25 mouse cellular contexts compared by ENCODE assay signal in the genomic region with DNA sequence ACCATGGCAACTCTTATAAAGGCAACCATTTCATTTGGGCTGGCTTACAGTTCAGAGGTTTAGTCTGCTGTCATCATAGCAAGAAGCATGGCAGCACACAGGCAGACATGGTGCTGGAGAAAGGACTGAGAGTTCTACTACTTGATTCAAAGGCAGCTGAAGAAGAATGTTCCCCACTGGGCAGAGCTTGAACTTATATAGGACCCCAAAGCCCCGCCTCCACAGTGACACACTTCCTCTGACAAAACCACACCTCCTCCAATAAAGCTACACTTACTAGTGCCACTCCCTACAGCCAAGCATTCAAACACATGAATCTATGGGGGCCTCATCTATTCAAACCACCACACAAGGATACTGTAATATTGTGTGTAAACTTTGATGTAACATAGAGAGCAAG. TPM values are rescaled to one million over a fixed set of nuclear protein-coding genes. Genes with fewer than 3 reads are reported as not detected.
"Had no signal": no experiment of that assay in that cellular context is flagged by ENCODE, and none has a peak within 500 bp of the region (broad histone marks: within the 10 kb centered on the region; RNA-seq: fewer than 3 reads in every experiment).

No protein-coding gene starts in this region.

- H3K27me3 ChIP-seq: kidney, embryonic 15.5 days; limb, embryonic 13.5 days; liver, embryonic 12.5 days; liver, embryonic 15.5 days; lung, embryonic 15.5 days; midbrain, embryonic 13.5 days had no signal

- H3K9me3 ChIP-seq: kidney, embryonic 15.5 days; limb, embryonic 10.5 days; limb, embryonic 13.5 days; liver, embryonic 12.5 days; liver, embryonic 15.5 days; lung, embryonic 15.5 days; midbrain, embryonic 10.5 days; midbrain, embryonic 13.5 days had no signal

- H3K4me3 ChIP-seq: kidney, embryonic 15.5 days; layer of hippocampus, adult 2 months; limb, embryonic 10.5 days; limb, embryonic 13.5 days; liver, embryonic 12.5 days; liver, embryonic 15.5 days; lung, embryonic 15.5 days; megakaryocyte, embryonic 14.5 days; midbrain, embryonic 10.5 days; midbrain, embryonic 13.5 days; myocyte had no signal

- H3K9ac ChIP-seq: kidney, embryonic 15.5 days; limb, embryonic 13.5 days; liver, embryonic 12.5 days; liver, embryonic 15.5 days; lung, embryonic 15.5 days; midbrain, embryonic 13.5 days had no signal

- H3K36me3 ChIP-seq: kidney, embryonic 15.5 days; limb, embryonic 10.5 days; limb, embryonic 13.5 days; liver, embryonic 12.5 days; liver, embryonic 15.5 days; lung, embryonic 15.5 days; midbrain, embryonic 10.5 days; midbrain, embryonic 13.5 days had no signal

- H3K27ac ChIP-seq: kidney, embryonic 15.5 days; layer of hippocampus, adult 2 months; limb, embryonic 10.5 days; limb, embryonic 13.5 days; liver, embryonic 12.5 days; liver, embryonic 15.5 days; midbrain, embryonic 10.5 days; midbrain, embryonic 13.5 days; stomach, postnatal 0 days had no signal

- H3K4me1 ChIP-seq: liver, embryonic 12.5 days; midbrain, embryonic 10.5 days had no signal

- DNase-seq: kidney, adult 2 months; kidney, postnatal 14 days; layer of hippocampus, adult 9-11 months; liver; lung, adult 18-20 months; lung, postnatal 10 days; lung, postnatal 36 days; right cerebral cortex, adult 18-20 months; right cerebral cortex, postnatal 14 days; right cerebral cortex, postnatal 4 days; thymus, adult 2 months; thymus, postnatal 14 days had no signal

- H3K4me2 ChIP-seq: kidney, embryonic 15.5 days; limb, embryonic 13.5 days; liver, embryonic 12.5 days; liver, embryonic 15.5 days; lung, embryonic 15.5 days; midbrain, embryonic 13.5 days had no signal

RNA-seq across cellular contexts. Expression of gene A830005F24Rik, which starts 41.2 kb away (rescaled TPM):
- polyA plus RNA-seq: kidney, adult 2 months; large intestine, adult 2 months; thymus, adult 2 months had no signal
